Mouse (Mus musculus): ENCODE data around the gene Zfp704.

Zfp704 gene

GRCm38 (mm10) chr3:9609581-9610341 lies at the start of gene Zfp704:
Gene Zfp704, minus strand, starts transcription at chr3:9610085.
- peak; percentile 79 to 81 for DNase-seq (ENCODE audit: low spot score in 2 of 2)

GRCm38 (mm10) chr3:9633036-9634005 lies 23.4 kb upstream of the Zfp704 start:
- DNase-seq (ENCODE audit: low spot score in 2 of 2) = no peak

GRCm38 (mm10) chr3:9629951-9630350 lies 20.1 kb upstream of the Zfp704 start:
- DNase-seq (ENCODE audit: low spot score in 2 of 2) = peak; percentile 36 to 38

GRCm38 (mm10) chr3:9628041-9628440 lies 18.2 kb upstream of the Zfp704 start:
- DNase-seq (ENCODE audit: low spot score in 2 of 2) = no peak

- DNase-seq (ENCODE audit: low spot score in 2 of 2) = no peak
Observed at GRCm38 (mm10) chr3:9626149-9626548, 16.3 kb upstream of the Zfp704 start.

- no peak for DNase-seq (ENCODE audit: low spot score in 2 of 2)
Observed at GRCm38 (mm10) chr3:9620611-9621010, 10.7 kb upstream of the Zfp704 start.

- DNase-seq (ENCODE audit: low spot score in 2 of 2) = no peak
Observed at GRCm38 (mm10) chr3:9619562-9620275, 9.8 kb upstream of the Zfp704 start.

- no peak for DNase-seq (ENCODE audit: low spot score in 2 of 2)
Observed at GRCm38 (mm10) chr3:9617101-9617500, 7.2 kb upstream of the Zfp704 start.

- no peak for DNase-seq (ENCODE audit: low spot score in 2 of 2)
Observed at GRCm38 (mm10) chr3:9614676-9615075, 4.8 kb upstream of the Zfp704 start.

- DNase-seq (ENCODE audit: low spot score in 2 of 2) = no peak
Observed at GRCm38 (mm10) chr3:9614011-9614410, 4.1 kb upstream of the Zfp704 start.

GRCm38 (mm10) chr3:9611226-9611625 lies 1.3 kb upstream of the Zfp704 start:
- no peak for DNase-seq (ENCODE audit: low spot score in 2 of 2)

GRCm38 (mm10) chr3:9610426-9610825 lies 541 bp upstream of the Zfp704 start:
- DNase-seq (ENCODE audit: low spot score in 2 of 2) = no peak

- peak in 1 of 2 experiments; percentile 23 for DNase-seq (ENCODE audit: low spot score in 2 of 2)
Observed at GRCm38 (mm10) chr3:9608906-9609580, 842 bp downstream of the Zfp704 start.

GRCm38 (mm10) chr3:9608441-9608905 lies 1.4 kb downstream of the Zfp704 start:
- DNase-seq (ENCODE audit: low spot score in 2 of 2) = peak in 1 of 2 experiments; percentile 34

GRCm38 (mm10) chr3:9607686-9608085 lies 2.2 kb downstream of the Zfp704 start:
- DNase-seq (ENCODE audit: low spot score in 2 of 2) = no peak

- DNase-seq (ENCODE audit: low spot score in 2 of 2) = no peak
Observed at GRCm38 (mm10) chr3:9605784-9606706, 3.8 kb downstream of the Zfp704 start.

GRCm38 (mm10) chr3:9604941-9605340 lies 4.9 kb downstream of the Zfp704 start:
- no peak for DNase-seq (ENCODE audit: low spot score in 2 of 2)

- no peak for DNase-seq (ENCODE audit: low spot score in 2 of 2)
Observed at GRCm38 (mm10) chr3:9603866-9604265, 6.0 kb downstream of the Zfp704 start.

- no peak for DNase-seq (ENCODE audit: low spot score in 2 of 2)
Observed at GRCm38 (mm10) chr3:9600577-9600976, 9.3 kb downstream of the Zfp704 start.

- DNase-seq (ENCODE audit: low spot score in 2 of 2) = no peak
Observed at GRCm38 (mm10) chr3:9599738-9600410, 10.0 kb downstream of the Zfp704 start.

Measured in frontal cortex, postnatal 14 days (tissue).